Comparison of ENCODE assay signal across 9 mouse cellular contexts in the genomic region with DNA sequence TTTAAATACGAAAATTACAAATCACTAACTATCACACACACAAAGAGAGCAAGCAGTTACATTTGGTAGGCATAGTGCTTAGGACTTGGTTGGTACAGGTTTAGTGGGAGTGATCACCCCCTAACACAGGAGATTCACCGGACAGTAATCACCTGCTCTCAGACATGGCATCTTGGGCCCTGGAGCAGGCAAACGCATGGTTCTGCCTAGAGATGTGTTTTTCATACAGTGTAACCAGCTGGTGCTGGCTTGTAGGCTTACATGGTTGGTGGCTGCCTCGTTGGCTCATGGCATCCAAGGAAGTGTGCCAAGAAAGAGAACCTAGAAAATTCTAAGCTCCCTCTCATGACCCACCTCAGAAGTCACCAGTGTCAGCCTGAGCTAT. TPM values are rescaled to one million over a fixed set of nuclear protein-coding genes. Genes with fewer than 3 reads are reported as not detected.
DNase-seq lines count a peak whose midpoint lies in the region; ATAC-seq and TF ChIP-seq lines count a peak whose summit lies in the region.
"Had no signal": no experiment of that assay in that cellular context is flagged by ENCODE, and none has a peak within 500 bp of the region (broad histone marks: within the 10 kb centered on the region; RNA-seq: fewer than 3 reads in every experiment).

No protein-coding gene starts in this region.

- no peak overlapping the region for H3K27ac ChIP-seq in hindbrain, embryonic 15.5 days (replicated peaks)
- H3K27ac ChIP-seq in hindbrain, embryonic 11.5 days (ENCODE audit: low read depth, low read length): no peak overlapping the region
- H3K27ac ChIP-seq in CH12.LX (ENCODE audit: insufficient read depth, low read depth): no peak overlapping the region
- no peak overlapping the region for H3K27ac ChIP-seq in forebrain, embryonic 13.5 days
- H3K27ac ChIP-seq in midbrain, embryonic 15.5 days: no peak overlapping the region
- H3K27ac ChIP-seq: liver, embryonic 13.5 days had no signal

- no peaks in the 10 kb centered on the region for H3K36me3 ChIP-seq in hindbrain, embryonic 15.5 days
- H3K36me3 ChIP-seq in hindbrain, embryonic 11.5 days (ENCODE audit: control insufficient read depth, insufficient read depth, low read length): no peaks in the 10 kb centered on the region
- H3K36me3 ChIP-seq in CH12.LX (replicated peaks in 1 of 2; ENCODE audit: control insufficient read depth in 1 of 2, insufficient read depth in 1 of 2, low read length in 1 of 2): no peaks in the 10 kb centered on the region
- no peaks in the 10 kb centered on the region for H3K36me3 ChIP-seq in forebrain, embryonic 13.5 days (ENCODE audit: poor library complexity, severe bottlenecking)
- no peaks in the 10 kb centered on the region for H3K36me3 ChIP-seq in midbrain, embryonic 15.5 days (replicated peaks)
- H3K36me3 ChIP-seq: liver, embryonic 13.5 days had no signal

- H3K4me2 ChIP-seq in hindbrain, embryonic 15.5 days: no peak overlapping the region
- H3K4me2 ChIP-seq in hindbrain, embryonic 11.5 days (replicated peaks; ENCODE audit: low read depth, low read length): no peak overlapping the region
- no peak overlapping the region for H3K4me2 ChIP-seq in CH12.LX (ENCODE audit: insufficient read depth, low read depth, poor library complexity, severe bottlenecking)
- no peak overlapping the region for H3K4me2 ChIP-seq in forebrain, embryonic 13.5 days
- H3K4me2 ChIP-seq in midbrain, embryonic 15.5 days: no peak overlapping the region
- H3K4me2 ChIP-seq: liver, embryonic 13.5 days had no signal

- no peak for TF ChIP-seq EP300 in CH12.LX (IDR thresholded peaks at IDR 0.05; ENCODE audit: low read length)

- no peaks in the 10 kb centered on the region for H3K27me3 ChIP-seq in hindbrain, embryonic 15.5 days
- H3K27me3 ChIP-seq in hindbrain, embryonic 11.5 days (ENCODE audit: control insufficient read depth, insufficient read depth, low read length): no peaks in the 10 kb centered on the region
- no peaks in the 10 kb centered on the region for H3K27me3 ChIP-seq in CH12.LX (replicated peaks)
- peaks cover 10% of the 10 kb centered on the region for H3K27me3 ChIP-seq in forebrain, embryonic 13.5 days
- H3K27me3 ChIP-seq in midbrain, embryonic 15.5 days (replicated peaks): no peaks in the 10 kb centered on the region
- H3K27me3 ChIP-seq: liver, embryonic 13.5 days; megakaryocyte, embryonic 14.5 days had no signal

- 44% methylated on average over 4 of the region's 4 CpGs for WGBS in hindbrain, embryonic 15.5 days
- 49% methylated on average over 4 of the region's 4 CpGs for whole genome bisulfite sequencing in hindbrain, embryonic 11.5 days
- 48% methylated on average over 4 of the region's 4 CpGs for WGBS in forebrain, embryonic 13.5 days
- WGBS in midbrain, embryonic 15.5 days: 49% methylated on average over 4 of the region's 4 CpGs

- TF ChIP-seq RAD21 in CH12.LX (IDR thresholded peaks at IDR 0.05; ENCODE audit: low read depth, low read length): no peak

- no peak for TF ChIP-seq CTCF in CH12.LX (conservative IDR thresholded peaks at IDR 0.05 in 1 of 2, IDR thresholded peaks at IDR 0.05 in 1 of 2; ENCODE audit: low read depth in 2 of 2, low read length in 2 of 2)

- H3K79me2 ChIP-seq in CH12.LX (replicated peaks; ENCODE audit: control insufficient read depth, extremely low read depth, insufficient read depth, poor library complexity, severe bottlenecking): no peaks in the 10 kb centered on the region

- no peak for TF ChIP-seq POLR2A in CH12.LX (IDR thresholded peaks at IDR 0.05; ENCODE audit: low read depth, low read length)

- H3K4me3 ChIP-seq in hindbrain, embryonic 15.5 days: no peak overlapping the region
- H3K4me3 ChIP-seq in hindbrain, embryonic 11.5 days (ENCODE audit: low read depth, low read length): no peak overlapping the region
- no peak overlapping the region for H3K4me3 ChIP-seq in CH12.LX (replicated peaks in 1 of 3; ENCODE audit: low read depth in 2 of 3, low read length in 2 of 3, poor library complexity in 1 of 3)
- no peak overlapping the region for H3K4me3 ChIP-seq in forebrain, embryonic 13.5 days
- no peak overlapping the region for H3K4me3 ChIP-seq in midbrain, embryonic 15.5 days
- H3K4me3 ChIP-seq: liver, embryonic 13.5 days; megakaryocyte, embryonic 14.5 days had no signal

- peaks cover 8% of the 10 kb centered on the region; the same call in 1 of the 2 replicates for H3K4me1 ChIP-seq in hindbrain, embryonic 15.5 days (replicated peaks)
- H3K4me1 ChIP-seq in hindbrain, embryonic 11.5 days (replicated peaks; ENCODE audit: control insufficient read depth, insufficient read depth, low read length): 0 out of 2 replicates have a peak, but pooled peaks cover 2% of the 10 kb centered on the region
- peaks cover 2 to 36% of the 10 kb centered on the region in 2 experiments; a peak in 3 of 4 replicates for H3K4me1 ChIP-seq in CH12.LX (ENCODE audit: control insufficient read depth in 1 of 2, insufficient read depth in 2 of 2)
- H3K4me1 ChIP-seq in forebrain, embryonic 13.5 days: peaks cover 9% of the 10 kb centered on the region
- 0 out of 2 replicates have a peak, but pooled peaks cover 3% of the 10 kb centered on the region for H3K4me1 ChIP-seq in midbrain, embryonic 15.5 days
- H3K4me1 ChIP-seq: liver, embryonic 13.5 days had no signal

- H3K9ac ChIP-seq in hindbrain, embryonic 15.5 days: no peak overlapping the region
- no peak overlapping the region for H3K9ac ChIP-seq in hindbrain, embryonic 11.5 days (ENCODE audit: low read depth, low read length)
- H3K9ac ChIP-seq in CH12.LX (ENCODE audit: insufficient read depth, low read depth): no peak overlapping the region
- no peak overlapping the region for H3K9ac ChIP-seq in forebrain, embryonic 13.5 days
- H3K9ac ChIP-seq in midbrain, embryonic 15.5 days: no peak overlapping the region
- H3K9ac ChIP-seq: liver, embryonic 13.5 days had no signal

- in situ Hi-C loops in CH12.LX (cut with MboI; ENCODE audit: low pct_ligation_motif_present, low pct_unique_long_range_greater_than_20kb, low sequenced_read_pairs): loop anchor here (5.0 to 25.0 kb wide), 2 partner anchors 65 to 435 kb away; no protein-coding TSS in a partner anchor

- peak; percentile 23; the same call in 1 of the 2 replicates for ATAC-seq in hindbrain, embryonic 15.5 days (ENCODE audit: low FRiP score, low read depth)
- ATAC-seq in hindbrain, embryonic 11.5 days (ENCODE audit: low FRiP score): no peak; the same call in 1 of the 2 replicates
- ATAC-seq in forebrain, embryonic 13.5 days: peak; percentile 66
- ATAC-seq in midbrain, embryonic 15.5 days (replicated peaks): peak; percentile 70

- DNase-seq in hindbrain, embryonic 11.5 days (ENCODE audit: low spot score): no peak
- DNase-seq in CH12.LX (ENCODE audit: extremely low read depth): no peak
- no peak for DNase-seq in embryo, embryonic 10.5 days (ENCODE audit: low spot score)
- DNase-seq in left cerebral cortex, adult 9 months (ENCODE audit: low spot score in 2 of 2): no peak

- no peaks in the 10 kb centered on the region for H3K9me3 ChIP-seq in hindbrain, embryonic 15.5 days
- H3K9me3 ChIP-seq in hindbrain, embryonic 11.5 days (ENCODE audit: control insufficient read depth, low read length): no peaks in the 10 kb centered on the region
- H3K9me3 ChIP-seq in CH12.LX (replicated peaks; ENCODE audit: low read length): no peaks in the 10 kb centered on the region
- H3K9me3 ChIP-seq in forebrain, embryonic 13.5 days (replicated peaks): no peaks in the 10 kb centered on the region
- H3K9me3 ChIP-seq in midbrain, embryonic 15.5 days: no peaks in the 10 kb centered on the region
- H3K9me3 ChIP-seq: liver, embryonic 13.5 days had no signal

- dilution Hi-C loops in CH12.LX (cut with MboI; ENCODE audit: extremely low pct_ligation_motif_present, extremely low pct_unique_long_range_greater_than_20kb, low sequenced_read_pairs): no loop called here

TF ChIP-seq in CH12.LX, 34 proteins besides CTCF, POLR2A, EP300 and RAD21:
- TF ChIP-seq NRF1 (IDR thresholded peaks at IDR 0.05; ENCODE audit: low read depth, low read length) (no peak), ZNF384 (IDR thresholded peaks at IDR 0.05; ENCODE audit: low read depth, low read length) (no peak), ZMIZ1 (IDR thresholded peaks at IDR 0.05; ENCODE audit: low read depth, low read length) (no peak), MAX (IDR thresholded peaks at IDR 0.05; ENCODE audit: low read length) (0 out of 2 replicates have a peak, but pooled peaks have one; percentile 20)

RNA-seq across cellular contexts. Expression of gene Tmem170b, which starts 33.4 kb away (rescaled TPM):
- polyA plus RNA-seq in hindbrain, embryonic 15.5 days (2015; fragmentation: Nextera tagmentation; extraction: Ambion mirVana): 42.9 and 47.3 TPM in 2 replicates
- 22.3 and 25.0 TPM in 2 replicates for polyA plus RNA-seq in hindbrain, embryonic 11.5 days (2014; fragmentation: Nextera tagmentation; extraction: Ambion mirVana)
- total RNA-seq in CH12.LX (2012; rRNA removed) (5.0 and 5.4 TPM in 2 replicates), CH12.LX (2014; rRNA removed) (4.9 and 5.5 TPM in 2 replicates)
- polyA plus RNA-seq in CH12.LX (2012; ENCODE audit: insufficient read length, low read depth): 5.2 and 5.9 TPM in 2 replicates
- 28.0 and 31.1 TPM in 2 replicates for polyA plus RNA-seq in forebrain, embryonic 13.5 days (2015; fragmentation: Nextera tagmentation; extraction: Ambion mirVana)
- polyA plus RNA-seq in midbrain, embryonic 15.5 days (2015; fragmentation: Nextera tagmentation; extraction: Ambion mirVana): 48.7 and 51.5 TPM in 2 replicates
